Mouse (Mus musculus) thymus, adult 2 months (tissue): ENCODE data around the gene Slc5a3. TPM values are rescaled to one million over a fixed set of nuclear protein-coding genes. Genes with fewer than 3 reads are reported as not detected.

ENCODE experiments used
- DNase-seq: peaks from one replicate; pipeline ENCODE4 v3.0.0; 2021
- H3K27ac ChIP-seq: fragments of 200-500 bp; 2 replicates; pipeline ENCODE4 v1.5.1; 2012; ENCODE audit warnings: low read length, control low read depth; ENCODE audit not compliant: control insufficient read depth, insufficient read depth
- H3K27me3 ChIP-seq: fragments of 200-500 bp; 2 replicates; pipeline ENCODE4 v1.6.1; 2012; ENCODE audit warnings: mild to moderate bottlenecking, low read length, moderate library complexity, mixed read lengths; ENCODE audit not compliant: control insufficient read depth, insufficient read depth
- H3K36me3 ChIP-seq: fragments of 200-500 bp; 2 replicates; pipeline ENCODE4 v1.6.1; 2012; ENCODE audit warnings: mild to moderate bottlenecking, low read length, moderate library complexity; ENCODE audit not compliant: control insufficient read depth, insufficient read depth
- H3K4me1 ChIP-seq: fragments of 200-500 bp; replicated peaks from 2 replicates; pipeline ENCODE4 v1.6.1; 2012; ENCODE audit warnings: low read length; ENCODE audit not compliant: control insufficient read depth, insufficient read depth
- H3K4me3 ChIP-seq: fragments of 200-500 bp; 2 replicates; pipeline ENCODE4 v1.5.1; 2012; ENCODE audit warnings: mild to moderate bottlenecking, low read length, control low read depth, moderate library complexity; ENCODE audit not compliant: control insufficient read depth, insufficient read depth
- CTCF ChIP-seq: fragments of 200-500 bp; IDR thresholded peaks from 2 replicates; pipeline ENCODE4 v1.5.1; 2012; ENCODE audit warnings: mild to moderate bottlenecking, control low read depth, low read length, moderate library complexity, borderline replicate concordance; ENCODE audit not compliant: control insufficient read depth, poor library complexity, insufficient read depth; ENCODE audit errors: extremely low read depth
- POLR2A ChIP-seq: fragments of 200-500 bp; IDR thresholded peaks from 2 replicates; pipeline ENCODE4 v1.6.1; 2012; ENCODE audit warnings: mild to moderate bottlenecking, low read length, control low read depth, moderate library complexity; ENCODE audit not compliant: control insufficient read depth, poor library complexity, insufficient read depth; ENCODE audit errors: extremely low read depth
- WGBS: fragments of 180-500 bp; shearing (Covaris S2); methylation state at CpG from one replicate; pipeline ENCODE4 v1.1.7; 2018; 5-methylcytosine and 5-hydroxymethylcytosine counted together
- polyA plus RNA-seq: library from polyadenylated mRNA; depleted of rRNA; stranded (reverse); fragments of >200 nt; gene quantifications from 2 replicates; pipeline ENCODE4 v1.2.3, GENCODE M21; 2012

Gene Slc5a3
- polyA plus RNA-seq, 1 experiment = 3.2 TPM

DNA sequence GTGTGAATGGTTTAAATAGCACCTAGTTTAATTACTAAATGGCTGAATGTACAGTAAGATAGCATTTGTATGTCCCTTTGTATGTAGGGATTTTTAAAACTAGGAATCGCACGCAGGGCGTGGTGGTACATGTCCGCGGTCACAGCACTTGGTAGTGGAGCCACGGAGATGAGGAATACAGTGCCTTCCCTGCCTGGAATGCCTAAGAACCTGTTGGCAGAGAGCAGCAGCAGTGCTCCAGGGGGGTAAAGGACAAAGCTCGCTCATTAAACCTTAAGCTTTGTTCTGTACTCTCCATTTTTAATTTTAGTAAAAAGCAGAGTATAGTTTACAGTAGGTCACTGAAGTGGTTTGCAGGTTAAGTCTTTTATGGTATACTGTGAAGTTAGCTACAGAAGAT, 3.5 kb downstream of the Slc5a3 start:
- Histone ChIP-seq H3K27me3 (no peaks in the 10 kb centered on the region), H3K27ac (no peak overlapping the region), H3K36me3 (peaks cover under 1% of the 10 kb centered on the region; the same call in 1 of the 2 replicates), H3K4me1 (peaks cover 18% of the 10 kb centered on the region), H3K4me3 (no peak overlapping the region)
- WGBS = 96% methylated on average over 7 of the region's 7 CpGs
- no peak for DNase-seq
- TF ChIP-seq CTCF (no peak), POLR2A (no peak)

GRCm38 (mm10) chr16:92062832-92063231, 4.7 kb downstream of the Slc5a3 start:
- no peak for DNase-seq
- Histone ChIP-seq H3K4me1 (peaks cover 15% of the 10 kb centered on the region), H3K27me3 (no peaks in the 10 kb centered on the region), H3K27ac (no peak overlapping the region), H3K4me3 (no peak overlapping the region), H3K36me3 (peaks cover 13% of the 10 kb centered on the region)
- no peak for TF ChIP-seq POLR2A
- TF ChIP-seq CTCF = no peak
- 93% methylated on average over 1 of the region's 1 CpGs for WGBS

- TF ChIP-seq CTCF (no peak), POLR2A (no peak)
- no peak for DNase-seq
- peaks cover 9% of the 10 kb centered on the region for H3K4me1 ChIP-seq
- H3K27me3 ChIP-seq = no peaks in the 10 kb centered on the region
- no peak overlapping the region for H3K4me3 ChIP-seq
- 96% methylated on average over 2 of the region's 2 CpGs for WGBS
- no peak overlapping the region for H3K27ac ChIP-seq
- peaks cover 15% of the 10 kb centered on the region for H3K36me3 ChIP-seq
These were observed 6.7 kb downstream of the Slc5a3 start for GRCm38 (mm10) chr16:92064801-92065200.

GRCm38 (mm10) chr16:92070338-92070737, 12.2 kb downstream of the Slc5a3 start:
- TF ChIP-seq POLR2A (no peak), CTCF (no peak)
- Histone ChIP-seq H3K36me3 (peaks cover 15% of the 10 kb centered on the region), H3K4me3 (no peak overlapping the region), H3K27me3 (no peaks in the 10 kb centered on the region), H3K4me1 (no peaks in the 10 kb centered on the region), H3K27ac (no peak overlapping the region)
- WGBS = 97% methylated on average over 8 of the region's 8 CpGs
- DNase-seq = no peak

- peaks cover 9% of the 10 kb centered on the region for H3K36me3 ChIP-seq
- H3K27me3 ChIP-seq = no peaks in the 10 kb centered on the region
- no peak overlapping the region for H3K27ac ChIP-seq
- TF ChIP-seq POLR2A (no peak), CTCF (no peak)
- no peaks in the 10 kb centered on the region; the same call in 1 of the 2 replicates for H3K4me1 ChIP-seq
- WGBS = 97% methylated on average over 8 of the region's 8 CpGs
- H3K4me3 ChIP-seq = no peak overlapping the region
- no peak for DNase-seq
These were observed 18.7 kb downstream of the Slc5a3 start for GRCm38 (mm10) chr16:92076797-92077196.

- WGBS = 95% methylated on average over 10 of the region's 10 CpGs
- no peaks in the 10 kb centered on the region for H3K27me3 ChIP-seq
- no peak overlapping the region for H3K4me3 ChIP-seq
- H3K4me1 ChIP-seq = no peaks in the 10 kb centered on the region
- no peak overlapping the region for H3K27ac ChIP-seq
- no peak for DNase-seq
- TF ChIP-seq POLR2A (no peak), CTCF (no peak)
- H3K36me3 ChIP-seq = no peaks in the 10 kb centered on the region
These were observed 25.8 kb downstream of the Slc5a3 start for GRCm38 (mm10) chr16:92083771-92084453.

DNA sequence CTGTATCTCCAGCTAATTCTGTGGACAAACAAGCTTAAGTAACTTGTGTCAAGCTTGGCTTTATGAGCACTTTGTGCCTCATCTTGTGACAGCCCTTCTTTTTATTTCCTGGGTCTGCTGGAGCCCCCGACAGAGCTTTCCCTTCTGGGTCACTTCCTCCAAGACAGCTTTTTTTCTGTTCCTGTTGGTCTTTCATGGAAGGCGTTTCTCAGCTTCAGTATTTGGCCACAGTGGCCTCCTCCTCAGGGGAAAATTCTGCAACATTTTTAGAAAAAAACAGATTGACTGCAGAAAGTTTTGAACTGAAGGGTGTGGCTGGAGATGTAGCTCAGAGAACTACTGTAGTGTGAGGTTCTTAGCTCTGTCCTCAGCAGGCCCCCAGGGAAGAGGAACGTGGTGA, 31.1 kb downstream of the Slc5a3 start:
- DNase-seq = no peak
- H3K27ac ChIP-seq = no peak overlapping the region
- no peak for TF ChIP-seq POLR2A
- no peak for TF ChIP-seq CTCF
- peaks cover 2% of the 10 kb centered on the region; the same call in 1 of the 2 replicates for H3K4me1 ChIP-seq
- WGBS = 54% methylated on average over 3 of the region's 3 CpGs
- H3K4me3 ChIP-seq = no peak overlapping the region
- no peaks in the 10 kb centered on the region for H3K36me3 ChIP-seq
- H3K27me3 ChIP-seq = no peaks in the 10 kb centered on the region
